Mouse (Mus musculus) heart, embryonic 11.5 days (tissue): ENCODE results near the gene Chka. TPM values are rescaled to one million over a fixed set of nuclear protein-coding genes. Genes with fewer than 3 reads are reported as not detected.

Experiments used
- ATAC-seq: fragments of 200-750 bp; cut with Nextera tagmentation; replicated peaks from 2 replicates; pipeline ENCODE4 v1.8.0; 2017; ENCODE audit warnings: moderate library complexity; ENCODE audit not compliant: insufficient number of reproducible peaks, low FRiP score, low TSS enrichment
- H3K27ac ChIP-seq: fragments of 300-500 bp; sonication (generic); 2 replicates; pipeline ENCODE4 v1.5.1; 2014; ENCODE audit warnings: mild to moderate bottlenecking, low read depth, low read length
- H3K27me3 ChIP-seq: fragments of 300-500 bp; sonication (generic); 2 replicates; pipeline ENCODE4 v1.6.1; 2014; ENCODE audit warnings: mild to moderate bottlenecking, low read length, mixed read lengths; ENCODE audit not compliant: control insufficient read depth, insufficient read depth
- H3K36me3 ChIP-seq: fragments of 300-500 bp; sonication (generic); 2 replicates; pipeline ENCODE4 v1.6.1; 2014; ENCODE audit warnings: mild to moderate bottlenecking, low read length, moderate library complexity, mixed read lengths; ENCODE audit not compliant: control insufficient read depth, insufficient read depth
- H3K4me1 ChIP-seq: fragments of 300-500 bp; sonication (generic); 2 replicates; pipeline ENCODE4 v1.6.1; 2014; ENCODE audit warnings: low read length; ENCODE audit not compliant: control insufficient read depth, insufficient read depth
- H3K4me2 ChIP-seq: fragments of 300-500 bp; sonication (generic); 2 replicates; pipeline ENCODE4 v1.6.1; 2014; ENCODE audit warnings: mild to moderate bottlenecking, moderate library complexity
- H3K4me3 ChIP-seq: fragments of 300-500 bp; sonication (generic); 2 replicates; pipeline ENCODE4 v1.5.1; 2014; ENCODE audit warnings: low read depth, low read length
- H3K9ac ChIP-seq: fragments of 300-500 bp; sonication (generic); 2 replicates; pipeline ENCODE4 v1.6.1; 2014; ENCODE audit warnings: mild to moderate bottlenecking, low read depth, low read length, moderate library complexity
- H3K9me3 ChIP-seq: fragments of 300-500 bp; sonication (generic); replicated peaks from 2 replicates; pipeline ENCODE4 v1.6.1; 2016; ENCODE audit warnings: low read length; ENCODE audit not compliant: control insufficient read depth
- WGBS: fragments of 180-500 bp; shearing (Covaris S2); extraction: QIAGEN DNeasy Blood & Tissue Kit; methylation state at CpG from one replicate; pipeline ENCODE4 v1.1.7; 2014; ENCODE audit not compliant: insufficient replicate concordance; 5-methylcytosine and 5-hydroxymethylcytosine counted together
- polyA plus RNA-seq: library from polyadenylated mRNA; unstranded; fragments of >200 nt; fragmentation: Nextera tagmentation; extraction: Ambion mirVana; gene quantifications from 2 replicates; pipeline ENCODE4 v1.2.1, GENCODE M21; 2014

Gene Chka
- polyA plus RNA-seq, 1 experiment from 2014 or later = 26.6 TPM

DNA sequence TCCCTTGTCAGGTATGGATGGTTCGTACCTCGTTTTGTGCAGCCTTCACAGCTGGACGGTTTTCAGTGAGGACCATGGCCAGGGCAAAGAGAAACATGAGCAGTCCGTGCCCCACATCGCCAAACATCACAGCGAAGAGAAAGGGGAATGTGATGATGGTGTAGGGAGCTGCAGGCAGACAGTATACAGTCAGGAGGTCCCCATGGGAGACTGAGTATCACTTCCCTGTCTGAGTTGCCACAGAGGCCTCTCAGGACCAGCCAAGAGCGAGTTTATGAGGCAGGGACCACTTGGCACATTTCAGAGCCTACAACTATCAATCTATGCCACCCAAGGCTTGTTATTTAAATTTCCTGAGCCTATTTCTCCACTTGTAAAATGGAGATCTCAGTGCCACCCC lies 47.4 kb downstream of the Chka start:
- ATAC-seq = no peak
- H3K9me3 ChIP-seq = no peaks in the 10 kb centered on the region
- no peak overlapping the region for H3K4me3 ChIP-seq
- no peak overlapping the region for H3K27ac ChIP-seq
- H3K36me3 ChIP-seq = peaks cover 17% of the 10 kb centered on the region; the same call in 1 of the 2 replicates
- no peak overlapping the region for H3K9ac ChIP-seq
- H3K4me1 ChIP-seq = peaks cover 6% of the 10 kb centered on the region; the same call in 1 of the 2 replicates
- no peak overlapping the region for H3K4me2 ChIP-seq
- WGBS = 79% methylated on average over 7 of the region's 7 CpGs
- no peaks in the 10 kb centered on the region for H3K27me3 ChIP-seq

DNA sequence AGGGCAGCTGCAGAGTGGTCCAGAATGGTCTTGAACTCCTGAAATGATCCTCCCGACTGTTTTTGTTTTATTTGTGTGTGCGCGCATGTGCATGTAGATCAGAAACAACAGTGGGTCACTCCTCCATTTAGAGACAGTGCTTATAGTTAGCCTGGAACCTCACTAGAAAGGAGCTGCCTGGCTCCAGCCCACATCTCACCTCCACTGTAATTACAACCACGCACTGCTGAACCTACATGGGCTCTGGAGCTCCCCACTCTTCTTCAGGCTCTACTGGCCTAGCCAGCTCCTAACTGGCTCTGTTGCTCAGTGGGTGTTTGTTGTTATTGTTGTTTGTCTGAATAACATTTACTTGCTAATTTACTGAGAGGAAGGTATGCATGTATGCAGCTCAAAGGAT lies 48.0 kb downstream of the Chka start:
- Histone ChIP-seq H3K27me3 (no peaks in the 10 kb centered on the region), H3K9me3 (no peaks in the 10 kb centered on the region), H3K4me3 (no peak overlapping the region), H3K4me2 (no peak overlapping the region), H3K36me3 (peaks cover 13% of the 10 kb centered on the region; the same call in 1 of the 2 replicates), H3K27ac (no peak overlapping the region), H3K9ac (no peak overlapping the region), H3K4me1 (peaks cover 10% of the 10 kb centered on the region; the same call in 1 of the 2 replicates)
- ATAC-seq = no peak
- 90% methylated on average over 4 of the region's 4 CpGs for WGBS

DNA sequence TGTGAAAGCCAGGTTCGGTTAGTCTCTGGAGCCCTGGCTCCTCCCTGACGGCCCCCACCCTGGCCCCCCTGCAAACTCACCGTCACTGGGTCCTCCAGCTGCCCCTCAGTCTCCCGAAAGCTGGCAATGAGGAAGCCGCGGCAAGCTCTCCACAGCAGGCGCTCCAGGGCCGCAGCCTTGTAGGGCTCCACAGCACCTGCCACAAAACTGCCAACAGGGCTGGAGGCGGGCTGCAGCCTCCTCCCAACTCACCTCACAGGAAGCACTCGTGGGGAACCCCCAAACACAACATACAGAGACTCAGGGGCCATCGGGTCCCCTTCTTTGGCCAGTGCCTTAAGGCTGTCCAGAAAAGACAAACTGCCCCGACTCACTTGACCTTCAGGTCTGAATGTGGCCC lies 51.4 kb downstream of the Chka start:
- no peaks in the 10 kb centered on the region for H3K9me3 ChIP-seq
- H3K27me3 ChIP-seq = no peaks in the 10 kb centered on the region
- H3K4me1 ChIP-seq = peaks cover 23% of the 10 kb centered on the region
- no peak overlapping the region for H3K4me3 ChIP-seq
- ATAC-seq = no peak
- H3K27ac ChIP-seq = no peak overlapping the region
- 0 out of 2 replicates have a peak, but pooled peaks cover 8% of the 10 kb centered on the region for H3K36me3 ChIP-seq
- no peak overlapping the region for H3K9ac ChIP-seq
- H3K4me2 ChIP-seq = no peak overlapping the region
- 84% methylated on average over 12 of the region's 12 CpGs for WGBS

- H3K27me3 ChIP-seq = no peaks in the 10 kb centered on the region
- WGBS = 72% methylated on average over 25 of the region's 25 CpGs
- H3K9ac ChIP-seq = no peak overlapping the region
- H3K4me3 ChIP-seq = no peak overlapping the region
- H3K36me3 ChIP-seq = 0 out of 2 replicates have a peak, but pooled peaks cover 11% of the 10 kb centered on the region
- no peaks in the 10 kb centered on the region for H3K9me3 ChIP-seq
- no peak for ATAC-seq
- H3K4me2 ChIP-seq = no peak overlapping the region
- no peak overlapping the region for H3K27ac ChIP-seq
- H3K4me1 ChIP-seq = peaks cover 23% of the 10 kb centered on the region
Observed at GRCm38 (mm10) chr19:3903648-3904362, 52.2 kb downstream of the Chka start.

GRCm38 (mm10) chr19:3904363-3904675 lies 52.7 kb downstream of the Chka start:
- Histone ChIP-seq H3K4me3 (no peak overlapping the region), H3K9me3 (no peaks in the 10 kb centered on the region), H3K27ac (no peak overlapping the region)

DNA sequence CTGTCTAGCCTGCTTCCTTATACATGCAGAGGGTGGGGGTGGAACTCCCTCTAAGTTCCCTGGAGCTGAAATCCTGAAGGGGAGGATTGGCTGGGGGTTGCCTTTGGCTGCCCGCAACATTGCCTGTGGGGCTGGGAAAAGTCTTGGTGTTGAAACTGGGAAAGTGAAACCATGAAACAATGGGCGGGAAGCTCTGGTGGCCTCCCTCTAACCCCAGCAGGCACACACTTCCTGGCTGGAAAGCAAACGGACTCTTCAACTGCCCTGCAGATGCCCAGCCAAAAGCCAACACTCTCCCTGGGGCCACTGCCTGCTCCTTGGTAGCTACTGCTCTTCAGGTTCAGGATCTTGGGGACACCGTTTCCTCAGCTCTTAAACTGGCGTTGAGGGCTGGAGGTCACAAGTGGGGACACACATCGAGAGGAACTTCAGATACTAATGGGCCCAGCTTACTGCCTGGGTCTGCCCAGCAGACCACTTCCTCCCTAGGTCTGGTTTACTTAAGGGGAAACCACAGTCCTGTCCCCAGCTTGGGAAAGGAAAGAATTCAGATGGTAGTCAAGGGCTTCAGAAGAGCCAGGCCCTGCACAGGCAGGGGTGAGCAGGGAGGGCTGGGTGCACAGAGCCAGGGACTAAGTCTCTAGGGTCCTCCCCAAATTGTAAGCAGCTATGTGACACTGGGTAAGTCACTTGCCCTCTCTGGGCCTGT lies 53.8 kb downstream of the Chka start:
- H3K27ac ChIP-seq = peak overlapping the region; percentile 80
- 32% methylated on average over 6 of the region's 6 CpGs for WGBS
- 0 out of 2 replicates have a peak, but pooled peaks cover 11% of the 10 kb centered on the region for H3K36me3 ChIP-seq
- peak overlapping the region; percentile 90 for H3K4me2 ChIP-seq
- peak overlapping the region; percentile 60 for H3K4me3 ChIP-seq
- no peak for ATAC-seq
- H3K9me3 ChIP-seq = no peaks in the 10 kb centered on the region
- peaks cover 23% of the 10 kb centered on the region for H3K4me1 ChIP-seq
- H3K9ac ChIP-seq = peak overlapping the region; percentile 67
- no peaks in the 10 kb centered on the region for H3K27me3 ChIP-seq

More at GRCm38 (mm10) chr19:3904363-3904675, 52.7 kb downstream of the Chka start:
- Histone ChIP-seq H3K27me3 (no peaks in the 10 kb centered on the region), H3K4me2 (peak overlapping the region; percentile 90), H3K36me3 (0 out of 2 replicates have a peak, but pooled peaks cover 11% of the 10 kb centered on the region), H3K4me1 (peaks cover 23% of the 10 kb centered on the region), H3K9ac (no peak overlapping the region)
- ATAC-seq = no peak
- WGBS = 67% methylated on average over 10 of the region's 10 CpGs

- H3K9me3 ChIP-seq = no peaks in the 10 kb centered on the region
- 23% methylated on average over 10 of the region's 10 CpGs for WGBS
- 0 out of 2 replicates have a peak, but pooled peaks have one; percentile 15 for ATAC-seq
- peak overlapping the region; percentile 90 for H3K4me2 ChIP-seq
- H3K4me3 ChIP-seq = peak overlapping the region; percentile 60
- H3K4me1 ChIP-seq = peaks cover 23% of the 10 kb centered on the region
- peak overlapping the region; percentile 80; the same call in 1 of the 2 replicates for H3K27ac ChIP-seq
- no peaks in the 10 kb centered on the region for H3K27me3 ChIP-seq
- peak overlapping the region; percentile 72 for H3K9ac ChIP-seq
- 0 out of 2 replicates have a peak, but pooled peaks cover 11% of the 10 kb centered on the region for H3K36me3 ChIP-seq
Observed at GRCm38 (mm10) chr19:3906326-3906725, 54.8 kb downstream of the Chka start.

GRCm38 (mm10) chr19:3906795-3907786 lies 55.5 kb downstream of the Chka start, which contains the start of gene Tcirg1:
TSS of gene Tcirg1 (minus strand) at chr19:3907133.
- Histone ChIP-seq H3K4me2 (peak within 1 kb of the TSS; percentile 90), H3K4me3 (peak within 1 kb of the TSS; percentile 60), H3K36me3 (0 out of 2 replicates have a peak, but pooled peaks cover 5% of the 10 kb centered on the region), H3K9me3 (no peaks in the 10 kb centered on the region), H3K27me3 (no peaks in the 10 kb centered on the region), H3K9ac (peak within 1 kb of the TSS; percentile 72), H3K4me1 (peaks cover 30% of the 10 kb centered on the region), H3K27ac (peak within 1 kb of the TSS; percentile 80)
- 4% methylated on average over 36 of the region's 36 CpGs for WGBS
- ATAC-seq = peak; percentile 81
